Mouse (Mus musculus) midbrain, embryonic 11.5 days (tissue): ENCODE measurements around the gene Rbms1. TPM values are rescaled to one million over a fixed set of nuclear protein-coding genes. Genes with fewer than 3 reads are reported as not detected.

Experiments
- ATAC-seq: fragments of 200-750 bp; cut with Nextera tagmentation; 2 replicates; pipeline ENCODE4 v1.8.0; 2017; ENCODE audit warnings: moderate TSS enrichment, moderate library complexity; ENCODE audit not compliant: low FRiP score
- DNase-seq: peaks from one replicate; pipeline ENCODE4 v3.0.0; 2015; ENCODE audit warnings: low spot score; ENCODE audit errors: missing footprints
- H3K27ac ChIP-seq: fragments of 300-500 bp; sonication (generic); 2 replicates; pipeline ENCODE4 v1.5.1; 2014; ENCODE audit warnings: low read depth, low read length
- H3K27me3 ChIP-seq: fragments of 300-500 bp; sonication (generic); 2 replicates; pipeline ENCODE4 v1.6.1; 2014; ENCODE audit warnings: mild to moderate bottlenecking, low read length, moderate library complexity, mixed read lengths; ENCODE audit not compliant: control insufficient read depth, insufficient read depth
- H3K36me3 ChIP-seq: fragments of 300-500 bp; sonication (generic); 2 replicates; pipeline ENCODE4 v1.6.1; 2014; ENCODE audit warnings: mild to moderate bottlenecking, low read length, moderate library complexity, mixed read lengths; ENCODE audit not compliant: control insufficient read depth, insufficient read depth
- H3K4me1 ChIP-seq: fragments of 300-500 bp; sonication (generic); 2 replicates; pipeline ENCODE4 v1.6.1; 2014; ENCODE audit warnings: low read length; ENCODE audit not compliant: control insufficient read depth, insufficient read depth
- H3K4me2 ChIP-seq: fragments of 300-500 bp; sonication (generic); 2 replicates; pipeline ENCODE4 v1.6.1; 2014; ENCODE audit warnings: mild to moderate bottlenecking, moderate library complexity
- H3K4me3 ChIP-seq: fragments of 300-500 bp; sonication (generic); 2 replicates; pipeline ENCODE4 v1.5.1; 2014; ENCODE audit warnings: low read depth, low read length
- H3K9ac ChIP-seq: fragments of 300-500 bp; sonication (generic); 2 replicates; pipeline ENCODE4 v1.6.1; 2014; ENCODE audit warnings: low read length
- H3K9me3 ChIP-seq: fragments of 300-500 bp; sonication (generic); 2 replicates; pipeline ENCODE4 v1.6.1; 2016; ENCODE audit warnings: low read length; ENCODE audit not compliant: control insufficient read depth
- WGBS: fragments of 180-500 bp; shearing (Covaris S2); extraction: QIAGEN DNeasy Blood & Tissue Kit; methylation state at CpG from one replicate; pipeline ENCODE4 v1.1.7; 2014; 5-methylcytosine and 5-hydroxymethylcytosine counted together
- polyA plus RNA-seq: library from polyadenylated mRNA; unstranded; fragments of >200 nt; fragmentation: Nextera tagmentation; extraction: Ambion mirVana; gene quantifications from 2 replicates; pipeline ENCODE4 v1.2.1, GENCODE M21; 2014

Gene Rbms1
- polyA plus RNA-seq, 1 experiment from 2014 or later, result 43.2 TPM

- ATAC-seq (no peak), DNase-seq (no peak)
- H3K27me3 ChIP-seq, result no peaks in the 10 kb centered on the region
Observed at GRCm38 (mm10) chr2:60716549-60716948, 246.4 kb downstream of the Rbms1 start.

GRCm38 (mm10) chr2:60715771-60716170 is 247.2 kb downstream of the Rbms1 start:
- Histone ChIP-seq H3K27me3 (no peaks in the 10 kb centered on the region), H3K36me3 (no peaks in the 10 kb centered on the region), H3K9ac (no peak overlapping the region), H3K4me1 (peaks cover 4% of the 10 kb centered on the region; the same call in 1 of the 2 replicates), H3K27ac (no peak overlapping the region), H3K4me3 (no peak overlapping the region), H3K4me2 (no peak overlapping the region), H3K9me3 (no peaks in the 10 kb centered on the region)
- WGBS, result 83% methylated on average over 13 of the region's 13 CpGs
- DNase-seq (no peak), ATAC-seq (no peak)

More at GRCm38 (mm10) chr2:60716549-60716948, 246.4 kb downstream of the Rbms1 start:
- Histone ChIP-seq H3K36me3 (no peaks in the 10 kb centered on the region), H3K9ac (no peak overlapping the region), H3K4me1 (peaks cover 4% of the 10 kb centered on the region; the same call in 1 of the 2 replicates), H3K4me2 (no peak overlapping the region), H3K9me3 (no peaks in the 10 kb centered on the region), H3K27ac (no peak overlapping the region), H3K4me3 (no peak overlapping the region)

DNA sequence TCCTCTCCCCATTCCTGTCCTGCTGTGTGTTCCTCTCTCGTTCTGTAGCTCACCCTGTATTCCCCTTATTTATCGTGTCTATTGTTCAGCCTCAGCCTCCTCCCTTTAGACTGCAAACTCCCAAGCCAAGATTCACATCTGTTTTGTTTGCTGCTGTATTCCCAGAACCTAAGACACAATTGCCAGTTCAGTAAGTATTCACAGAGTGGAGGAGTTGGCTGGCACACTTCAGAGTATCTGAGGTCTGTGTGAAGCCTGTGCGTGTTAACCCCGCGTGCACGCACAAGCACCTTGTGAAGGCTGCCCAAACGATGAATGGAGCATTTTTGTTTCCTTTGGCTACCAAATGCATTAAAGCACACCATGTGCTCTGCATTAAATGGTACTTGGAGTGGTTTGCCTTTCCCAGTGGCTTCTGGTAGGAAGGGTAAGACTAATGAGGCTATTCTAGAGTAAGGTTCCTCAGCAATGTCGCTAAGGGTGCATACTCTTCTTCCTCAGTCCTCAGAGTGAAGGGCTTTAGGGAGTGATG is 248.0 kb downstream of the Rbms1 start:
- Histone ChIP-seq H3K27me3 (no peaks in the 10 kb centered on the region), H3K9ac (no peak overlapping the region), H3K36me3 (no peaks in the 10 kb centered on the region), H3K27ac (no peak overlapping the region), H3K9me3 (no peaks in the 10 kb centered on the region), H3K4me3 (no peak overlapping the region), H3K4me2 (no peak overlapping the region), H3K4me1 (peaks cover 4% of the 10 kb centered on the region; the same call in 1 of the 2 replicates)
- DNase-seq (no peak), ATAC-seq (no peak; the same call in 1 of the 2 replicates)
- WGBS, result 70% methylated on average over 8 of the region's 8 CpGs

DNA sequence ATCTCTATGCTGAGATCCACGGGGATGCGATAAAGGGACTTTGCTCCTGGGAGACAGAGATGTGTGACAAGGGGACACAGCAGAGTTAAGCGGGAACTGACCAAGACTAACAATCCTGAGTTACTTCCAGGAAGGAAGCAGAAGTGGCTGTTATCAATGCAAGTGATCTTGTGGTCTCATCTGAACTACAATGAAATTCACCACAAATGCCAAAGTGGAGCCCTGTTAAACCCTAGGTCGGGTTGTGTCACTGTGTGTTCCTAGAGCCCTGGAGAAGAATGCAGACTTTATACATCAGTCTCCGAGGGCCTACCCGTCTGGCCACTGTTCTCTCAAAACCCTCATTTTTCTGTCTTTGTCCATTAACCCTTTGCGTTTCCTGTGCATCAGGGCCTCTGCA is 248.5 kb downstream of the Rbms1 start:
- no peak overlapping the region for H3K4me2 ChIP-seq
- no peaks in the 10 kb centered on the region for H3K9me3 ChIP-seq
- no peak overlapping the region for H3K4me3 ChIP-seq
- no peaks in the 10 kb centered on the region for H3K27me3 ChIP-seq
- peaks cover 4% of the 10 kb centered on the region; the same call in 1 of the 2 replicates for H3K4me1 ChIP-seq
- no peaks in the 10 kb centered on the region for H3K36me3 ChIP-seq
- 60% methylated on average over 7 of the region's 7 CpGs for WGBS
- H3K27ac ChIP-seq, result no peak overlapping the region
- DNase-seq (no peak), ATAC-seq (no peak)
- H3K9ac ChIP-seq, result no peak overlapping the region

DNA sequence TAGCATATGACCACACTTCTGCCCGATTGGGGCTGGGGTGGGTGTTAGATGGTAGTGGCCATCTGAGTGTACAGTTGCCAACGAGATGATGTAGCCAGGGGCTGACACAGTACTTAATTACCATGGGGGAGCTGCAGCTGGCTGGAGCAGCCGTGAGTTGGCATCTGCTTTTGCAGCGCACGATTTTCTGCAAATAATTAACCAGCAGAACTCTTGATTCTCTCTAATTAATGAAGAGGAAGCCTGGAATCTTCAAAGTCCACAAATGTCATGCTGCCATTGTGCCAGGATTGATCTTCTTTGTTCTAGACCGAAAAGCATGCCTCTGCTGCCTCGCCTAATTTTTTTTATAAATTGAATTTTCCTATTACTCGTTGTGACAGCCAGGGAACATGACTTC is 249.1 kb downstream of the Rbms1 start:
- peak; percentile 45; the same call in 1 of the 2 replicates for ATAC-seq
- no peaks in the 10 kb centered on the region for H3K9me3 ChIP-seq
- WGBS, result 69% methylated on average over 8 of the region's 8 CpGs
- H3K4me2 ChIP-seq, result no peak overlapping the region
- no peaks in the 10 kb centered on the region for H3K27me3 ChIP-seq
- no peak overlapping the region for H3K9ac ChIP-seq
- no peak for DNase-seq
- H3K4me1 ChIP-seq, result peaks cover 4% of the 10 kb centered on the region; the same call in 1 of the 2 replicates
- no peak overlapping the region for H3K27ac ChIP-seq
- no peaks in the 10 kb centered on the region for H3K36me3 ChIP-seq
- H3K4me3 ChIP-seq, result no peak overlapping the region

DNA sequence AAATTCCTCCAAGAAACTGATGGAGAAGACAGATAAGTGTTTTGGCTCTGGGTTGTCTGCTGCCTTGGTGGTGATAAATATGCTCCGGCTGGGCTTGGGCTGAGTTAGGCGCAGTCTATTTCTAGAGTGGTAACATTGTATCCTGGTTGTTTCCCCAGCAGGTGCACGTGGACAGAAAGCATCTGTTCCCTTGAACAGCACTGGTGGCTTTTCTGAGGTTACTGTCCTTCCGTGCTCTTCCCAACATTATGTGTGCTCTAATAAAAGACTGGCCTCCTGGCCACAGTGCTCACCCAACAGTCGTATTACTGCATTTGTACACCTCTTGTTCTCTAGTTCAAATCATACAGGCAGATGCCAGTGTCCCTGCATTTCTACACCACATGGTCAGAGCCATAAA is 250.1 kb downstream of the Rbms1 start:
- 91% methylated on average over 5 of the region's 5 CpGs for WGBS
- Histone ChIP-seq H3K4me3 (no peak overlapping the region), H3K9ac (no peak overlapping the region), H3K4me2 (no peak overlapping the region), H3K36me3 (no peaks in the 10 kb centered on the region), H3K27me3 (no peaks in the 10 kb centered on the region), H3K27ac (no peak overlapping the region), H3K4me1 (peaks cover 4% of the 10 kb centered on the region; the same call in 1 of the 2 replicates), H3K9me3 (no peaks in the 10 kb centered on the region)
- DNase-seq (no peak), ATAC-seq (no peak)

DNA sequence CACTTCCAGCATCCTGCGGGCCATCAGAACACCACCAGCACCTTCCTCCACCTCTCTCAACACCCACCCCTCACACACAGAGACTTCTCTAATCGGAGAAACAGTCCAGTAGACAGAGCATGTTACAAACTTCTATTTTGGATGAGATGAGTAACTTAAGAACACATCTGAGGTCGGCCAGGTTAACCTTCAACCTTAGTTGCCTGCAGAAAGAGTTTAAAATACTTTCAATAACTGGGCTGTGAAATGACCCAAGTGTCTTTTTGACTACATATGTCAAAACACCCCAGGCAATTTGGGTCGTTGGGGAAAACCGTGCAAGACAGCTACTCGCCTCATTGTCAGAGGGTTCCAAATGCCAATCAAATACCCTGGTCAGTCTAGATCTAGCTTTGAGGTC is 250.5 kb downstream of the Rbms1 start:
- ATAC-seq (no peak), DNase-seq (no peak)
- H3K9ac ChIP-seq, result no peak overlapping the region
- H3K27ac ChIP-seq, result no peak overlapping the region
- H3K4me3 ChIP-seq, result no peak overlapping the region
- peaks cover 4% of the 10 kb centered on the region; the same call in 1 of the 2 replicates for H3K4me1 ChIP-seq
- no peaks in the 10 kb centered on the region for H3K27me3 ChIP-seq
- 85% methylated on average over 6 of the region's 6 CpGs for WGBS
- no peak overlapping the region for H3K4me2 ChIP-seq
- no peaks in the 10 kb centered on the region for H3K36me3 ChIP-seq
- no peaks in the 10 kb centered on the region for H3K9me3 ChIP-seq

- Histone ChIP-seq H3K36me3 (no peaks in the 10 kb centered on the region), H3K4me1 (peaks cover 4% of the 10 kb centered on the region; the same call in 1 of the 2 replicates), H3K9ac (no peak overlapping the region), H3K4me2 (no peak overlapping the region), H3K9me3 (no peaks in the 10 kb centered on the region), H3K27ac (no peak overlapping the region), H3K27me3 (no peaks in the 10 kb centered on the region), H3K4me3 (no peak overlapping the region)
- WGBS, result 73% methylated on average over 7 of the region's 7 CpGs
- no peak for DNase-seq
- ATAC-seq, result no peak
Observed at GRCm38 (mm10) chr2:60711098-60711880, 251.7 kb downstream of the Rbms1 start.

DNA sequence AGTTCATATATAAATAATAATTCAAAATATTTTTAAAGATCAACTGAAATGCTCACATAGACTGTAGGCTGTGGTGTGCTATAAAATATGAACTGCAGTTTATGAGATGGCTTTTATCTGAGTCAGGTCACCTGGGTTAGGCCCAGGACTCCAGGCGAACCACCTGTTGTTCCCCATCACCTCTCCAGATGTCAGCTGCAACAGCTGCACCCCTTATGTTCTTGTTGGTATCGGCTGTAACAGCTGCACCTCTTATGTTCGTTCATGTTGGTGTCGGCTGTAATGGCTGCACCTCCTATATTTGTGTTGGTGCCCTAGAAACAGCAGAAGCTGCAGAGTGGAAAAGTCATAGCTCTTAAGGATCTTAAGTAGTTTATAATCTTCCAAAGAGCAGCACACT is 252.7 kb downstream of the Rbms1 start:
- no peak for DNase-seq
- Histone ChIP-seq H3K27me3 (no peaks in the 10 kb centered on the region), H3K36me3 (no peaks in the 10 kb centered on the region), H3K27ac (no peak overlapping the region), H3K4me3 (no peak overlapping the region), H3K9me3 (no peaks in the 10 kb centered on the region), H3K9ac (no peak overlapping the region), H3K4me1 (peaks cover 2% of the 10 kb centered on the region; the same call in 1 of the 2 replicates), H3K4me2 (no peak overlapping the region)
- 93% methylated on average over 4 of the region's 4 CpGs for WGBS
- no peak for ATAC-seq
